Mouse (Mus musculus) c-Kit-positive CD71-positive TER-119-positive erythroid progenitor cells, embryonic 14.5 days (primary cell): ENCODE data around the gene Rcc1l.

Experiments
- DNase-seq: peaks from one replicate; pipeline ENCODE4 v3.0.0-alpha.2; 2013; ENCODE audit warnings: low spot score

Rcc1l gene

DNA sequence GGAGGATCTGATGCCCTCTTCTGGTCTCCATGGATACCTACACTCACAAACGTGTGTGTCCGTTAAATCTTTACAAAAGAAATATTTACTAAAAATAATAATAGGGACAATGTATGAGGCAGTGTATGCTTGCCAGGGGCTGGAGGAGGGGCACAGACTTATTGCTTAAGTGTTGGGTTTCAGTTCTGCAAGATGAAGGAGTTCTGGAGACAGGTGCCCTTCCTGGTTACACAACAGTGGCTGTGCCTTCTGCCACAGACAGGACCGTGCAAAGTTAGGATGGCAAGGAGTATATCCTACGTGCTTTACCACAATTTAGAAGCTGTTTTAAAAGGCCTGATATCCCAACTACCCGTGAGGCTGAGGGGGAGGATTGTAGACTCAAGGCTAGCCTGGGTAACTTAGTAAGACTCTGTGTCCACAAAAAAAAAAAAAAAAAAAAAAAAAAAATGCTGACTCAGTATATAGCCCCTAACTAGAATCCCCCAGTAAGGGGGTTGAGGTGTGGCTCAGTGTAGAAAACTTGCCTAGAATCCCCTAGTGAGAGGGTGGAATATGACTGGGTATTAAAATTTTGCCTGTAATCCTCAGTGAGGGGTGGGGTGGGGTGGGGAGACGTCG lies 60.8 kb downstream of the Rcc1l start:
- DNase-seq, result no peak

DNA sequence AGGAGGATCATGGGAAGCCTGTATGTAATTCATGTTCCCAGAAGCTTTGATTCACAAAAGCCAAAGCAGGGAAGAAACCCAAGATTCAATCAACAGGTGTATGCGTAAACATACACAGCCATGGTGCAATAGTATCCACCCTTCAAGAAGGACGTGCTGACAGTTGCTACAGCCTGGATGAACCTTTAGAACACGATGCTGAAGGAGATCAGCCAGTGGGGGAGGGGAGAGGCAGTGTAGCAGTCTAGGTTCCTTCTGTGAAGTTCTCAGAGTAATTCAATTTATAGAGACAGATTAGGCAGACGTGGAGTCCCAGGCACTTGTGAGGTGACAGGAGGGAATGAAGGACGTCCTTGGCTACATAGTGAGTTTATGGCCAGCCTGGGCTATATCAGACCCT lies 61.6 kb downstream of the Rcc1l start:
- DNase-seq, result no peak

DNA sequence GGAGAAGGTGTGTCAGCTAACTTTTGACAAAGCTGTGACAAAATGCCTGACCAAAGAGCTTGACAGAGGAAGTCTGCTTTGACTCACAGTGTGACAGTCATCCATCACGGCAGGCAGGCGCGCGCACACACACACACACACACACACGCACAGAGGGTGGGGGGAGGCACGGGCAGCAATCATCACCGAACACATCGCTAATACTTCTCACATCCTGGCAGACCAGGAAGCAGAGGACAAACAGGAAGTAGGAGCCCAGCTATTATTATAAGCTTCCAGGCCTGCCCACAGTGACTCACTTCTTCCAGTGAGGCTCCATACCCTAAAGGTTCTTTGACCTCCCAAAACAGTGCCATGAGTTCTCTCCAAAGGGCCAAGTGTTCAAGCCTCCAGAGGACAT lies 70.7 kb downstream of the Rcc1l start:
- no peak for DNase-seq

DNA sequence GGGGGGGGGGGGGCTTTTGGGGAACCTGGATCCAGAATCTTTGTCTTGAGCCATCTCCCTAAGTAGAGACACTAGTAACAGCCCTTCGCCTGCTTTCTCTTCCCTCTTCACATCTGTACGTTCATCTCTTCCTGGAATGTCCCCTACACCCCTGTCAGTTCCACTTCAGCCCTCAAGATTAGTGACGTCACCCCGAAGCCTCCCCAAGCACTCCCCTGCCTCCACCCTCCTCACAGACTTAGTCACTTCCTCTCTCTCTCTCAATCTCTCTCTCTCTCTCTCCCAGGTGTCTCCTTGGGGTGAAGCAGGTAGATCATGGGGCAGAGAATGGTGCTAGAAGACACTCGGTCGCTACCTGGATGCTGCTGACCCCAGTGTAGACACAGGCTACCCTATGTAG lies 73.9 kb downstream of the Rcc1l start:
- no peak for DNase-seq

DNA sequence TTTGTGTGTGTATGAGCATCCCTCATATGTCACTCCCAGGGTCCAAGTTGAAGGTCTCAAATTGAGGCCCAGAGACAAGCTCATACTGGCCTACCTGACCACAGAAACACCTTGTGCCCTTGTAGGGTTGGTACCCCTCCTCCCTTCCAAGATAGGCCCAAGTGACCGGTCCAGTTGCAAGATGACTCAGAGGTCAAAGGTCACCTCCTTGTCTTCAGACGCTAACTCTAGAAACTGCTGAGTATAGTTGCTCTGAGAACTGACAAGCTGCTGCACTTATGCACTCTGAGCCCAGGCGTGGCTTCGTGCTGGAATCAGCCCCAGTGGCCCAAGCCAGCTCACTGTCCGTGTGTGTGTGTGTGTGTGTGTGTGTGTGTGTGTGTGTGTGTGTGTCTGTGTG lies 74.7 kb downstream of the Rcc1l start:
- no peak for DNase-seq

DNA sequence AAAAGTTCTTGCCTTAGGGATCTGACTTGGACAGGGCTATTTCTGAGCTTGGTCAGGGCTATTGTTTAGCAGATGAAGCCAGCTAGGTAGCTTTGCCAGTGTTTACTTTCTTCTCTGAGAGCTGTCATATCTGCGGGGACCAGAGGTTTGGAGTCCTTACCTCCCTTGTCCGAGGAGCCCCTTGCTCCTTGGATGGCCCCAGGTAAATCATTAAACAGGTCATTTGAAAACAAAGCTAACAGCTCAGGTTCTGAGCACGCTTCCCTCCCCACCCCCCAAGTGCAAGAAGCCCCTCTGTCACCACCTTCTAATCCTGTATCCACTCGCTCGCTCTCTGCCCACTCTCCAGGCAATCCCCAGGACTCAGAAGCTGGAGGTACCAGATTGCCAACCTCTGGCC lies 75.3 kb downstream of the Rcc1l start:
- DNase-seq, result no peak

DNA sequence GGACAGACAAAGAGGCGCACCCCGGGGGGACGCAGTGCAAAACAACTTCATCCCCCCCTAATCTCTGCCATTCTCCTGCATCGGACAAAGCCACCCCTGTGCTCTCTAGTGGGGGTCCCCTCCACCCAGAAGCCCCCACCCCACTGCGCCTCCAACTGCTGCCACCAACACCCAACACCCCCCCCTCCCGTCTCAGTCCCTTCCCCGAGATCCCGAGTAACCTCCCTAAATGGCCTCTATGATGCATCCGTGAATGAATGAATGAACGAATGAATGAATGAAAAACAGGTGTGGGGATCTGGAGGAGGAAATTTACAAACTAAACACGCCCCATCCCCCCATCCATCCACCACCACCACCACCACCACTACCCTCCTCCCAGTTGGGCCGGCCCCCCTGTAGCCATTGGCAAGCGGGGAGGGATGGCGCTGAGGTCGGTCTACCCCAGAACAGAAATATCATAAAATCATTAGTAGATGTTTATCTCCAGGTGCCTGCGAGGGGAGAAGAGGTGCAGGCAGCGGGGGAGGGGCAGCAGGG lies 76.3 kb downstream of the Rcc1l start:
- no peak for DNase-seq

DNA sequence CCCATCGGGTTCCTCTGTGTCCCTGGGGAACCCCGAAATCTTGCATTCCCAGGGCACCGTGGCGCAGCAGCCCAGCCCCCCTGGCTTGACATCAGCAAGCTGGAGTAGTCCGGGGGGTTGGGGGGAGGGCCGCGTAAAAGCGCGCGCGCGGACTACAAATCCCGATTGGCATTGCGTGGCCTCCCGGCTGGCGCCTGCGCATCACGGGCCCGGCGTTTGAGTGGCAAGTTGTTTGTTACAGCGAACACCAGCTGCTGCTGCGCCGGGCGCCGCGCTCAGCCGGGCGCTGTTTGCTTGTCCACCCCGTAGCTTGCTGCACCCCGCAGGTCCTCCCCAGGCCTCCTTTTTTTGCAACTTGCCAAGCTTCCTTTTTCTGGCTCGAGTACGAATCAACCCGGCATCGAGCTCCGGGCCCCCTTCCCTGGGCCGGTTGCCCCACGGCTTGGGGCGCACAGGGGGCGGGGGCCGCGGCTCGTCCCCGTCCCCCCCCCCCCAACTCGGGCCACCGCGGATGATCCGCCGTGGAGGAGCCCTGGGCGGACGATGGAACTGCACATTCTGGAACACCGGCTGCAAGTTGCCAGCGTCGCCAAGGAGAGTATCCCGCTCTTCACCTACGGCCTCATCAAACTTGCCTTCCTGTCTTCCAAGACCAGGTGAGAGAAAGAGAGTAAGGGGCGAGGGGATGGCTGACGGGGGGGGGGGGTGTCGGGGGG lies 76.9 kb downstream of the Rcc1l start, which contains the start of gene Castor2:
Gene Castor2 (plus strand): TSS at position 216 of the 716 bp plus-strand sequence.
- DNase-seq, result peak; percentile 30

DNA sequence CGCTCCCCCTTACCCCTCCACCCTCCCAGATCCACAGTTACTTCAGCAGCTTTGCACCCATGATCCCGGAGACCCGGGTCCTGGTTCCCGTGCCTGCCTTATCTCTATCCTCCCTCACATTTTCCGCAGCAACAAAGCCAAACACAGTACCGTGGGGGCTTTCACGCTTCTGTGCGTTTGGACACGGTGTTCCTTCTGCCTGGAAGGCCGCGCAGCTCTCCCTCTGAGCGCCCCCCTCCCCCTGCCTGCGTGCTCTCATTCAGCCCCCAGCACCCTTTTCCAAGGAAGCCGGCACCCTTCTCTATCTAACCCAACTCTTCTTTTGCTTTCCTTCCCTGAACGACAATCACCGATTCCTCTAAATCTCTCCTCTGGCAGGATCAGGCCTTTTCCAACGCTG lies 77.6 kb downstream of the Rcc1l start:
- DNase-seq, result no peak

DNA sequence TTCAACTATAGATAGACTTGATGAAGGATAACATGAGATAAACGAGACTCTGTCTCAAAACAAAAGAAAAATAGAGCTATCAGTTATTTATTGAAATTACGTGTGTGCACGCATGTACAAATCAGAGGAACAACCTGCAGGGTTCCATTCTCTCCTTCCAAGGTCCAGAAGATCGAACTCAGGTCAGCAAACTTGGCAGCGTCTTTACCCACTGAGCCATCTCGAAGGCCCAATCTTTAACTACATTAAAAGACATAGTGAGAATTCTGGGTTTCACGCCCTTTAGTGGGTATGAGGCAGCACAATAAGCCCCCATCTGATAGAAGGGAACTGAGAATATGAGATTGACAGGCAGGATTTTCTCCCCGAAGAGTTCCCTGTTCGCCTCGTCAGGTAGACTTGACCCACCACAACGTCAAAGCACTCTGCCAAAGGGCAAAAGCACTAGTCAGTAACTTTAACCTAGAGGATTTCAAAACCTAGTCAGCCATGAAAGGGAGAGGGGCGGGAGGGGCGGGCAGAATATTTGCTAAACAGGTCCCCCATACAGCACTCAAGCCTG lies 78.2 kb downstream of the Rcc1l start:
- no peak for DNase-seq
